Mouse (Mus musculus) kidney, adult 9 months (tissue): ENCODE measurements at regions not wholly inside any gene's neighbourhood (a gene's known extent, or its start where the extent isn't known, plus 50 kb on each side); places are given as distances from the start of the nearest gene placed in this dataset.

ENCODE experiments used
- DNase-seq: peaks from one replicate; pipeline ENCODE4 v3.0.0; 2022

DNA sequence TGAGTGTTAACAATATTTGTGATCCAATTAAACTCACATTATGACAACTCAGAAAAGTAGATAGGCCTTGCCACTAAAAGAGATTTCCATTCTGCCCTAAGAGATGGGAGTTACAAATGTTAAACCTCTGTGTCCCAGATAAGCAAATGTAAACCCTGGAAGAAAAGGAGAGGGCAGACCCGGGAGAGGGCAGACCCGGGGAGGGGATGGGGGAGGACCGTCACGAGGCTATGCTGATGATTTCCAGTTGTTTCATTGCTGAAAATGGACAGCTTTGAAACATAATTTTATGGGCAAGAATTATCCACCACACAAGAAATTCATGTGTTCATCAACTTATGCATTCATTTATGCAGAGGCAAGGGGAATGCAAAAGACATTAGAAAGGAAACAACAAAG, 159.7 kb upstream of the Cited2 start:
- no peak for DNase-seq

DNA sequence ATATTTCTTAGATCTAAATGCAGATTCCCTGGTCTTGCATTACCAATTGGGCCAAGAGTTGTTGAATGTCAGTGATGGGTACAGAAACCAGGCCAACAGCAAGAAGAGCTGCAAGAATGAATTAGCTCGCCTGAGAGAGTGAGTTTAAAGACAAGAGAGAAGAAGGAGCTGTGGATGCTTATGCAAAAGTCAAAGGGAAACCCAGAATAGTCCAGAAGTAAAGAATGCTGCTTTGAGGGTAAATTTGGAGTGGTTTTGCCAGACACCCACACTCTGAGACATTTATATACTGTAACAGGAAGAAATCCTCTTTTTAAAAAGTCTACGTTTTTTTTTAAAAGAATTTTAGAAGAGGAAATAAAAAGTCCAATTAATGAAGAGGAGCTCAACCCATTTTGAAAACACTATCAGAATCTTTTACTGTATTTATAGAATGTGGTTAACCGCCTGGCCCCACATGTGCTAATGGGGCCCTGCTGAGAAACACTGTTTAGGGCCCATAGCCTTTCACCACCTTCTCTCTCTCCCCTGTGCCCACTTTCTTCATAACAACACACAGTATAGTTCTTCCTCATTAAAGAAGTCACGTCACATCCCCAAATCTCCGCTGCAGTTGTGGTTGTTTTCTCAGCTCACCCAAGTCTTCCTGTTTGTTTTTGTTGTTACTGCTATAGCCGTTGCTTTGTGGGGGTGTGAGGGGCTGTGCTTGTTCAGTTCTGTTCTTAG, 158.0 kb upstream of the Cited2 start:
- no peak for DNase-seq

DNA sequence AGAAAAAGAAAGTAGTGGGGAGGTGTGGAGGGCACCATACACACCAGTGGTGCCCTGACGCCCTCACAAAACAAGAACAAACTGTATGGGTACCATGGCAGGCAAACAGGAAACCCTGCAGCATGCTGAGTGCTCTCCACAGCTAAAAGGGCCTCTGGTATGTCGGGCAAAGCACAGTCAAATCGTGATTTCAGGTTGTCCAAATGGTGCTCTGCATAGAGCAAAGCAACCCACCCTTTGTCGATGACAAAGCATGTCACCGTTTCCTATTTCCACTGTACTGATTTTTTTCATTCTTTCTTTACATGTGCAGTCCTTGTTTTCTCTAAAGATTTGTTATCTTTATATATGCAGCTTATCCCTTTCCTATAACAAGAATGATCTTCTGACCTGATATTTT, 156.0 kb upstream of the Cited2 start:
- no peak for DNase-seq

DNA sequence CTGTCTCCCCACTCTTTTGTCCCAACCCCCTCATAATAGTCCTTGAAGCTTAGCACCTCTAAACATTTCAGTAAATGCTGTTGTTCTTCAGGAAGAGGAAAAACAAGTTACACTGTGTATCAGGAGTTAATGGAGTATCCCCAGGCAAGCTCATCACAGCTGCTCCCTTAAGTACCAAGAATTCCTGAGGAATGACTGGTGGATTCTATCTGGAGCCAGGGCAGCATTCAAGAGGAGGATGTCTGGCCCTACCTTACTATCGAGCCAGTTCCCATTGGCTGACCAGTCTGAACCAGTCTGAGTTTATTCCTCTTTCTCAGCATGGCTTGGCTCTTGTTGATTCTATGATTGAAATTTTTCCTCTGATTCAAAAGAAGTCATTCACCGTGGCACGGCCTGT, 155.4 kb upstream of the Cited2 start:
- no peak for DNase-seq

DNA sequence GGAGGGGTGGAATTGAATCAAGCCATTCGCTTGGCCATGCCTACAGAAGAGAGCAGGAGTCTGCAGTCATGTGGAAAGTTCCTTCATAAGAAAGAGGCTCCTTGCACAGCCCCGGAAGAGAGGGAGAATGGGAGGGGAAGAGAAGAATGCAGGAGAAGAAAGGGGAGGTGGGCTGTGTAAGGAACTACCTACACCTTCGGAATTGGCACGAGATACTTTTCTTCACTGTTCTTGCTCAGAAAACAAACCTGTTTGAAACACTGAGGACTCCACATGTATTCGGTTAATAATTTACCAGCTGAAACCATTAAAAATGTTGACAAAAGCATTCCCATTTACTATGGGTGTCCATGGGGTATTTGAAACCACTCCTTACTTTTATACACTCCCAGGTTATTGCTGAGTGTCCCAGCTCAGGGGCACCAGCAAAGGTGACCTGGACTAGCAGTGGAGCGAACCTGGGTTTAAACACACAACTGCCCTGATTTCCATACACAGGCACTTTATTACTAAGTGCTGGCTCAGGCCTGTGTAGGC, 153.4 kb upstream of the Cited2 start:
- peak; percentile 83 for DNase-seq

DNA sequence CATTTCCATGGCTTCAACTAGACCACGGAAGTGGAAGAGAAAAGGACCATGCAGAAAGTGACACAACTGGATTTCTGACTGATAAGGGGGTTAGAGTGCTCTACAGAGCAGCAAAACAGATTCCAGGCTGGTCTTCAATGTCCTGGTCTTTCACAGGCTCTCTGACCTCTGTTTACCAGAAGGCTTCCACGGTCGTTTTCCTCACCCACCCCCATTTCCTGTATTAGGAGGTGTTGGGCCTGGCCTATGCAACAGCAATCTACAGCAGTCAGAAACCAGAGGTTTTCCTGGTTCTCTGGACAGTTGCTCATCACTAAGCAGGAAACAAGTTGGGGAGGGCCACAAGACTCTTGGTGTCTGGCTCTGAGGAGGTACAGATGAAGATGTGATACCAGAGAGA, 148.1 kb upstream of the Cited2 start:
- DNase-seq: no peak

DNA sequence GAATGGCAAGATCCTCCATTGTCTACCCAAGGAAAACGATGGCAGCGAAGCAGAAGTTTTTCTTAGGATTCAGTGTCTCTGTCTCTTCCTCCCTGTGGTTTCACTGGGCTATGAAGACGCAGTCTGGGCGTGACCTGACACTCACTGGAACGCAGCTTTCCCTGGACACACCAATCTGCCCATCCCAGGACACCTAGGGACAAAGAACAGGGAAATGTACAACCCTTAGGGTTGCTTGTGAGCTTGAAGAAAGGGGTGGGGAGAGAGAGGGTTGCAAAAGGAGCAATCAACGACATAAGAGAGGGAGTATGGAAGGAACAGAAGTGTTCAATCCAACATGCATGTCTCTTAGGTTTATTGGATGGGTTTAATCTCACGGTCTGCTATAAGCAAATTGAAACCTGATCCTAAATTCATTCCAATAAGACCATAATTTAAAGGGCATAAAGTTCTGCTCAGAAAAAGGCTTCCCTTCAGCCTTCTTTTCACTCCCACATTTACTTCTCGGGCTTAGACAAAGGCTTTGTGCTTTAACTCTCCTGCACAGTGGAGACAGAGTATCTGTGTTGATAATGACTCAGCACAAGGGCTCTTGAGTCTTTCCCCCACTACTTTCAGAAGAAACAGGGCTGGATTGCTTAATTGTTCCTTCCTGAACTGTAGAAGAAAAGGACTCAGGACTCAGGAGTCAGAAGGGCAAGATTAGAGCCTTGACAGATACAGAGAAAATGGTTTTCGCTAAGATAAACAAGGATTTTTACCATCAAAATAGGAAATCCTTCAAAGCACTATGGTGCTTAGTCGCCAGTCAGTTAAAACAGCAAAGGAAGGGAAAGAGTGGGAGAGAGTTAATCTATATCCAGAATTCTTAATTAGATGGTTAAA, 147.3 kb upstream of the Cited2 start:
- DNase-seq: peak; percentile 54

DNA sequence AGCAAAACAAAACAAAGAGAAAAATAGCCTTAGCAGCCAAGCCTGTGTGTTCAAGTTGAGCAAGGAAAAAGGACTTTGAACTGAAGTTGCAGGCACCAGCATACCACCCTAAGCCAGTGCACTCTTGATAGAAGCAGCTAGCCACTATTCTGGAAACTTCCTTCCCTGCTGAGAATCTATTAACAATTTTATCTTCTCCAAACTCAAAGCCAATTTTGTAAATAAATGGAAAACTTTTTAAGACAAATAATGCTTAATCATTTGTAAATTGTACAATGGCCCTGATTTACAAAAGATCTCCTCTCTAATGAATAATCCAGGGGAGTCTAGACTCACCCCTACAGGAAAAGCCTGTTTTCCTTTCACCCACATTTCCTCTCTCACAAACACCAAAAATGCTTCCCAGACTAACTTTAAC, 146.7 kb upstream of the Cited2 start:
- DNase-seq: peak; percentile 87

DNA sequence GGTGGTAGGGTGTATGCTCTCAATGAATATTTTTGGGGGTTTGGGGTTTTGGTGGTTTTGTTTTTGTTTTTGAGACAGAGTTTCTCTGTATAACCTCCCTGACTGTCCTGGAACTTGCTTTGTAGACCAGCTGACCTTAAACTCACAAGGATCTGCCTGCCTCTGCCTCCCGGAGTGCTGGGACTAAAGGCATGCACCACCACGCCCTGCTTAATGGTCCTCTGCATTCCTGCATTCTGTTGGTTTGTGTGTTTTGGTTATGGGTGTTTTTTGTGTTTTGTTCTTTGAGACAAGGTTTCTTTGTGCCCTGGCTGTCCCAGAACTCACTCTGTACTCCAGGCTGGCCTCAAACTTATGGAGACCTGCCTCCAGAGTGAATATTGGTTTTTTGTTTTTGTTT, 143.6 kb upstream of the Cited2 start:
- no peak for DNase-seq

DNA sequence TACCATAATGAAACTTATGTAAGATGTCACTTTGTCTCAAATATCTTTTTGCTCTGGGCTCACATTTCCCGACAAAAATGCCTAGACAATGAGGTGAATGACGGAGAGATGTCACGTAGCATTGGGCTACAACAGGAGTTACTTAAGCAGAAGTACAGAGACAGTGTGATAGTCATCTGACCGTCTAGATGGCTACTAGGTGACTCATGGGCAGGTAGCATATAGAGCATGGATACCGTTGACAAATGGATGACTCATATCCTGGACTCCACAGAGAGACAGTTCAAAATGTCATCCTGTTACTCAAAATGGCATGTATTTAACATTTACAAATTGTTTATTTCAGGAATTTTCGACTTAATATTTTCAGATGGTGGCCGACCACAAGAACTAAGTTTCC, 138.2 kb upstream of the Cited2 start:
- no peak for DNase-seq

DNA sequence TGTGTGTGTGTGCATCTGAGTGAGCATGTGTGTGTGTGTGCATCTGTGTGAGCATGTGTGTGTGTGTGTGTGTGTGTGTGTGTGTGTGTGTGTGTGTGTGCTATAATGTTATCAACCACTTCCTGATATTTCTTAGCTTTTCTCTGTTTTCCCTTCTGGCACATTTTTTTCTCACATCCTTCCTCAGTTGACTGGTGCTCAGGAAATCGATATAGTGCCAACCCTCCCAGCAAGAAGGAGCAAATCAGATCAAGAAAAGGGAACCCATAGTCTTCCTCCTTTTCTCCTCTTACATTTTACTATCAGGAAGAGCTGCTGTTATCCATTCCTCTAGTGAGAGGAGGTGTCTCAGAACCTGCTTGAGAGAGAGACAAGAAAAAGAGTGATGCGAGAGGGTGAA, 136.1 kb upstream of the Cited2 start:
- no peak for DNase-seq

DNA sequence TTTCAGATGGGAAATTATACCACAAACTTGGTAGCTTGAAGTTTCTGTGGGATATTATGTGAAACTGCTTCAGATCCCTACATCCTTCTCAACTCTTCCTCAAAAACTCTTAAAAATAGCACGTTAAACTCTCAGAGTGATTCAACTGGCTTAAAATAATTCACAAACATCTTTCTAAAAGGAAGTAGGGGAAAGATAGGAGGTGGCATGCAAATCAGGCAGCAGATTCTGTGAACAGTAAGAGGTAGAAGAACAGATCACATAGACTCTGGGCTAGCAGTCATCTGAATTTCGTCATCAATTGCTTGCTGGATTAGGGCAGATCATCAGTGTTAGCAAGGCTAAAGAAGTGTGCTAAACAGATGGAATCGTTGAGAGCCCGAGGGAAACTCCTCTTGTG, 133.9 kb upstream of the Cited2 start:
- no peak for DNase-seq

DNA sequence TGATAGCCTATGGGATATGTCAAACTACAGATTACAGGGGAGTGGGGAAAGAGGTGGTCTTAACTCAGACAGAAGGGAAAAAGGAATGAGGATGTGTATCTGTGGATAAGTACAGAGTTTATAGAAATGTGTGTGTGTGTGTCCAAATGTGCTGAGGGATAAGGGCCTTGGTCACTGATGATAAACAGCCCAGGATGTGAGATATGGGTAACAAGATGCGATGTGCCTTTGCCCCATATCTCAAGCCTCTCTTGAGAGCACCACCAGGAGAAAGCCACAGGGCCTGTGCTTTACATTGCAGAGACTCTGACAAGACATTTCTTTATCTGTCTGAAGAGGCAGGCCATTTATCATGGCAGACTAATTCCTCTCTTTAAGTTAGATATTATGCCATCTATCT, 132.8 kb upstream of the Cited2 start:
- no peak for DNase-seq

DNA sequence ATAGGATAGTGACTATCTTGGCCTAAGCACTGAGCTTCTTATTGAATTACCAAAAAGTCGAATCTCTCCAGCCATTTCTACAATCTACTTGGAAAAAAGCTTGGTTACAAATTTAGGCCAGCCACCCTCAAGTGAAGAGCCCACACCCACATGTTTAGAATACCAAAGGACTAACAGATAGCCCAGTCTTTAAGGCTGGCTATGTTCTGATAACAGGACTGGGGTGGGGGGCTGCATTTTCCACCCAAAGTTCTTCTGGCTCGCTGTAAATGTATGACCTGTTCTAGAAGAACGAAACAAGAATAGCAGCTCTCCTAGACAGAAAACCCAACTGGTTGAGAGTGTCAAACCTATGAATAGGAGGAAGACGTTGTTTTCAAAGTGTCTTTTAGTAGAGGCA, 130.6 kb upstream of the Cited2 start:
- no peak for DNase-seq

DNA sequence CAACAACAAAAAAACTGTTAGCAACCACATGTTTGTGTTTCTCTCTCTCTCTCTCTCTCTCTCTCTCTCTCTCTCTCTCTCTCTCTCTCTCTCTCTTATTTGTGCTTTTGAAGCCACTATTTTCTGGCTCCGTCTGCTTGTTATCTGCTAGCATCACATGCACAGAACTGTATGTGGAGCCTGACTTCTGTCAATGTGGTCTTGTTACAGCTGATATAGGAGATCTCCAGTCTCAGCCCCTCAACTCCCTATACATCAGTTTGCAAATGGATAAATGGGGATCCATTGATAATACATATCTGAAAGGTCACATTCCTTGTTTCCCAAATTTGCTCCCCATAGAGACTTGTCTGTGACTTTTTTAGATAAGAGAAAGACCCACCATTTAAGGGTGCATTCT, 126.9 kb upstream of the Cited2 start:
- DNase-seq: no peak

DNA sequence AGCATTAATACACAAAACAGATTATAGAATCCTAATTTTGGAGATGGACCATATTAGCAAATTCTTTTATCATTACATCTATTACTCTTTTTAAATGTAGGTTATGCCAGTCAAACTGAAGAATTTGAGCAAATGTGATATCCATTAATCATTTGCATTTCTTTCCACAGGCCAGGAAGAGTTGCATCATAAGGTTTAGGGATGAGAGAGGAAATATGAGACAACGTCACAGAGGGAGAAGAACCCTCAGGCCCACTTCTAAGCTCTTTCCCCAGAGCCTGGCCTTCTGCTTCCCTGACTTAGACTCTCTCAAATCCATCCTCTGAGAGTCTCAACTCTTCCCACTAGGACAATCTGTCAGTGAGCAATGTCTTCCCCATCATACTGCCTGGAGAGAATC, 126.3 kb upstream of the Cited2 start:
- DNase-seq: no peak

DNA sequence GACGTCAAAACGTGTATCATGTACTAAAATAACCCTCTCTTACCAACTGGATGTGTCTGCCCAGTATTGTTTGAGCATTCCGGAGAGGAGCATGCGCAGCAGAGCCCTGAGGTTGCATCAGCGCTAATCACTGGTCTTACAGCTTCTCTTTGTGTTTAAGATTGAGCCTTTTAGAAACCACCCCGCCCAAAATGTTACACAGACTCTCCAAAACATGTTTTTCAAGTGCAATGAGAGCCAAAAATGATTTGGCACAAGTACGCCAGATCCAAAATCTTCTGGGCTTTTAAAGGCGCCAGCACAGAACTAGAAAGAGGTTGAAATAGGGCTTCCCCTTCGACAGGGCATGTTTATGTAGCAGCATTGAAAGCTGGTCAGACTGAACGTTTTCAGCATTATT, 123.8 kb upstream of the Cited2 start:
- no peak for DNase-seq

DNA sequence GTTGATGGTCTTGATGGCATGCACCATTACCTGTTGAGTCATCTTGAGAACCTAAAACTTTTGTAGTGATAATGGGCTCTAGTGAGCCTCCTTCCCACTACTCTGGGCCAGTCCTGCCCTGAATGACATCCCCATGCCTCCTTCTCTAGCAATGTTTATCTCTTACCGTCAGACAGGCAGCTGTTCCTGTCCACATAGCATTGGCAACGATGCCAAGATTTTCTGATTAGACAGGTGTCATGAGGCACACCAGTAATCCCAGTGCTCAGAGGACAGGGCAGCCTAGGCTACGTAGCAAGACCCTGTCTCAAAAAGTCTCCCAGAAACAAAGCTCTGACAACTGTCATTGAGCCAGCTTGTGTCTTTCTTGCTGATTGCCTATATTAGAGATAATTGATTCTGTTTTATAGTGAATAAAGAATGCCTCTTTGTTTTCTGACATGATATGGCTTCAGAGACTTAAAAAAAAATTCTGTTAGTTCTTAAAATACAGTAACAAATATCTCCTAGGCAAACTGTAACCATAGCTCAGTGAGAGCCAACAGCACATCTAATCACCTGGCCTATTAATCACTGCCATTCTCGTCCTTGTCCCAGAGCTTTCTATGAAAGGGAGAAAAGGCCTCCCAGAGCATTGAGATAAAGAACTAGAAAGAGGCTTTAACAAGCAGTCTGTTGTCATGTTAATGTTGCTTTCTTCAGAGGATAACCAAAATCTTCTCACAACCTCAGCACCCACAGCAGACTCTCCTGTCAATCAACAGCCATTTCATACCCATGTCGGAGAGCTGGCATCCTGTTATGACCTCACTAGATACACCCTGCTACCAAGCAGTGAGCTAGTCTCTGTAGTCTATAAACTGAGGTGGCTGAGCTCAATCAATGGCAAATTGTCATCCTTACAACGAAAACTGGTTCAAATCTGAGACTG, 122.9 kb upstream of the Cited2 start:
- no peak for DNase-seq

DNA sequence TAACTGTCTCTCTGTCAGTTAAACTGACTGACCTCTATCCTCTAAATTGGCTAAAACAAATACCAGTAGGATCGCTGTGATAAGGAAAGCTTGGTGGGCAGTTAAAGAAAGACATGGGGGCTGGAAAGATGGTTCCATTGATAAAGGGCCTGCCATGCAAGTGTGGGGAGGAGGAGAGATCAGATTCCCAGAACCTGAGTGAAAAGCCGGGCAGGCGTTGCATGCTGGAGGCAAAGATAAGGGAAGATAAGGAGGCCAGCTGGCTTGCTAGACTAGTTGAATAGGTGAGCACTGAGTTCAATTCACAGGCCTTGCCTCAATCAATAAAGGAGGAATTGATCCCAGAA, 122.3 kb upstream of the Cited2 start:
- DNase-seq: no peak

DNA sequence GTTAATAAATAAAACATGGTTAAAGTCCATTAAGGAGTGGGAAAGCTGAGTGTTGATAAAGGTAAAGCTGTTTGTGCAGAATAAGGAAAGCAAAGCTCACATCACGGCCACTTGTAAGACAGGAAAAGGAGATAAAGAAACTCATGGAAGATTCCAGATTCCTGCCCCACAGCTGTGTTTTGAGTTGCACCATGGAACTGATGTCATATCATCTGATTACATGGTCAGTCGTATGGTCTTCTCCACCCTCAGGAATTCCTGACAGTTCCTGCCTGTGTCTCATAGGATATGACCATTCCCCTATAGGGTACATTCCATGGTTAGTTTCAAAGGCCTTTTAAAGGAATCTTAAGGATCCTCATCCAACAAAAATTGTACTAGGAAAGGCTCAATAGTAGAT, 120.6 kb upstream of the Cited2 start:
- no peak for DNase-seq

DNA sequence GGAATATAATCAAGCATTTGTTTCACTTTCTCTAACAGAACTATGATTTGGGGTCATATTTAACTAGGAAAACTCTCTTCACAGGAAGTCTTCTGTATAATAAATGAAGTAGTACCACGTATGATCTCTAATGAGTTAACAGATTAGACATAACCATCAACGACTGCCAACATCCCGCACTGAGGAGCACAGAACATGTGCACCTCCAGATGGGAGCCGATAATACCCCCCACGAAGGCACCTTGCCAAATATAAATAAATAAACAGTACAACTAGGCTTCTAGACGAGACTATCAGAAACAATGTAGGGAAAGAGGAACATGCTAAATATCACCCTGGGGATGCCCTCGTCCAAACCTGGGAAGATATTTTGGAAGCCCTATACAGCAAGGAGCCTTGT, 114.8 kb upstream of the Cited2 start:
- no peak for DNase-seq

DNA sequence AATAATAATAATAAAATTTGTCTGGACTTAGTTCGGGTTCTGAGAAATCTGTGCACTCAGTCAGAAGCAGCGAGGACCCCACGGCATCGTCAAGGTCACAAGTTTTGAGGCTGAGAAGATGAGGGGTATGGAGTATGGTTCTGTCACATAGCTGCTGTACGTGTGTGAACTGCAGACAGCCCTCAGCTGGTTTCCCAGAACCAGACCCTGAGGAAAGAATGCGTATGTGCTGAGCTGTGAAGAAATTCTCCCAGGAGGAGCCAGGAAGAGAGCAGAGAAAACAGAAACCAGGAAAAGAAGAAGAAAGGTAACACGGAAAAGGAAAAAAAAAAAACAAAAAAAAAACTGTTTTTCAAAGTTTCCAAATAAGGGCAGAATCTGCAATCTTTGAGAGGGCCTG, 112.4 kb upstream of the Cited2 start:
- DNase-seq: no peak

DNA sequence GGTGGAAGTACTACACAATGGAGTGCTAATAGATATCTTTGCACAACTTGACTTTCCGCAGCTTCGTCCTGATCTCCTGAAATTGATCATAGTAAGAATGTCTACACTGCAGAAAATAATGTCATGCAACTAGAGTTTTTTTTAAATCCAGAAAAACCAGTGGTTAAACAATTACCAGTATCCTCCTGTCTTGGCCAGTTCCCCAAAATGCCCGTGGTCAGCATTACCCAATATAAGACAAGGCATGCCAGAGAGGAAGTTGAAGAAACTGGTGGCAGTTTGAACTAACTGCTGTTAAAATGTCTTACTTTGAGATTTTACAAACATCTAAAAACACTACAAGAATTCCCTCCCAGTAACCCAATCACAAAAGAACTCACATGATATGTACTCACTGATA, 109.7 kb upstream of the Cited2 start:
- peak; percentile 65 for DNase-seq
